Comparison of ENCODE assay signal across 16 mouse cellular contexts in genomic region chr10:115169410-115169809, GRCm38 (mm10). TPM values are rescaled to one million over a fixed set of nuclear protein-coding genes. Genes with fewer than 3 reads are reported as not detected.
DNase-seq lines count a peak whose midpoint lies in the region; ATAC-seq lines count a peak whose summit lies in the region.
"Had no signal": no experiment of that assay in that cellular context is flagged by ENCODE, and none has a peak within 500 bp of the region (broad histone marks: within the 10 kb centered on the region; RNA-seq: fewer than 3 reads in every experiment).

No protein-coding gene starts in this region.

- no peaks in the 10 kb centered on the region for H3K9me3 ChIP-seq in intestine, embryonic 15.5 days
- H3K9me3 ChIP-seq in neural tube, embryonic 11.5 days (ENCODE audit: control insufficient read depth, low read length): no peaks in the 10 kb centered on the region

- H3K9ac ChIP-seq in intestine, embryonic 15.5 days: no peak overlapping the region
- no peak overlapping the region for H3K9ac ChIP-seq in neural tube, embryonic 11.5 days (ENCODE audit: low read length)

- DNase-seq in heart, adult 11 months: peak; percentile 62
- DNase-seq in heart, adult 18-20 months: no peak
- DNase-seq in embryo, embryonic 11 days: peak; percentile 17
- DNase-seq in neural tube, embryonic 11.5 days (ENCODE audit: low spot score): peak; percentile 15
- no peak for DNase-seq in urinary bladder, postnatal 36 days (ENCODE audit: low spot score in 2 of 2)
- no peak for DNase-seq in left cerebral cortex, postnatal 14 days (ENCODE audit: low spot score in 2 of 2)
- no peak for DNase-seq in testis, postnatal 14 days (ENCODE audit: low spot score)
- DNase-seq: adrenal gland, postnatal 25 days; heart, adult 2 months; heart, postnatal 10 days; right cerebral cortex, postnatal 14 days had no signal

- H3K4me2 ChIP-seq in intestine, embryonic 15.5 days (replicated peaks): no peak overlapping the region
- no peak overlapping the region for H3K4me2 ChIP-seq in neural tube, embryonic 11.5 days (ENCODE audit: low read depth)

- no peak overlapping the region for H3K27ac ChIP-seq in intestine, embryonic 15.5 days
- no peak overlapping the region for H3K27ac ChIP-seq in neural tube, embryonic 11.5 days (ENCODE audit: low read depth, low read length)
- H3K27ac ChIP-seq: heart, adult 2 months had no signal

- no peaks in the 10 kb centered on the region for H3K27me3 ChIP-seq in intestine, embryonic 15.5 days (replicated peaks)
- no peaks in the 10 kb centered on the region for H3K27me3 ChIP-seq in neural tube, embryonic 11.5 days (ENCODE audit: control insufficient read depth, insufficient read depth, low read length)

- no peak overlapping the region for H3K4me3 ChIP-seq in intestine, embryonic 15.5 days (replicated peaks)
- no peak overlapping the region for H3K4me3 ChIP-seq in neural tube, embryonic 11.5 days (ENCODE audit: low read depth, low read length)
- H3K4me3 ChIP-seq: heart, adult 2 months had no signal

- H3K36me3 ChIP-seq in intestine, embryonic 15.5 days: no peaks in the 10 kb centered on the region
- no peaks in the 10 kb centered on the region for H3K36me3 ChIP-seq in neural tube, embryonic 11.5 days (ENCODE audit: control insufficient read depth, insufficient read depth, low read length)

- WGBS in intestine, embryonic 15.5 days: 34% methylated on average over 9 of the region's 9 CpGs
- 14% methylated on average over 9 of the region's 9 CpGs for WGBS in neural tube, embryonic 11.5 days

- no peaks in the 10 kb centered on the region for H3K4me1 ChIP-seq in intestine, embryonic 15.5 days (replicated peaks)
- no peaks in the 10 kb centered on the region for H3K4me1 ChIP-seq in neural tube, embryonic 11.5 days (ENCODE audit: control insufficient read depth, insufficient read depth, low read length)

- intact Hi-C loops in left cerebral cortex, postnatal 14 days (cut with DNase I): no loop called here

- ATAC-seq in intestine, embryonic 15.5 days: peak; percentile 66
- peak; percentile 15; the same call in 1 of the 2 replicates for ATAC-seq in neural tube, embryonic 11.5 days (ENCODE audit: insufficient read depth, low FRiP score, low TSS enrichment)

RNA-seq across cellular contexts. Expression of gene Tph2, which starts 15.4 kb away (rescaled TPM):
- not detected for total RNA-seq in heart, adult 18-20 months (2021)
- not detected in 2 replicates for polyA plus RNA-seq in intestine, embryonic 15.5 days (2015; fragmentation: Nextera tagmentation; extraction: Ambion mirVana)
- polyA plus RNA-seq in neural tube, embryonic 11.5 days (2014; fragmentation: Nextera tagmentation; extraction: Ambion mirVana): 0.11 and 0.32 TPM in 2 replicates
- 1 to 10 TPM; 1.4 to 1.6 TPM for total RNA-seq in left cerebral cortex, postnatal 14 days (2021)
- total RNA-seq: adrenal gland, postnatal 25 days; heart, adult 2 months; heart, postnatal 10 days; liver, adult 2 months; megakaryocyte-erythroid progenitor cell, adult 5-6 weeks had no signal
- polyA plus RNA-seq: heart, adult 2 months; kidney, embryonic 14.5 days; liver, adult 2 months; lung, embryonic 16.5 days had no signal

Comparison
In these comparisons a context has a peak if more than half of its experiments do, and no peak if none do; other contexts are left out.
1. DNase-seq: peak in heart, adult 11 months (single experiment), embryo, embryonic 11 days (single experiment) and neural tube, embryonic 11.5 days (single experiment); none in heart, adult 18-20 months (0 of 2), urinary bladder, postnatal 36 days (0 of 2), left cerebral cortex, postnatal 14 days (0 of 2) and testis, postnatal 14 days (single experiment).